Comparison of ENCODE assay signal across 9 mouse cellular contexts in genomic region chr12:11150192-11150935, GRCm38 (mm10). TPM values are rescaled to one million over a fixed set of nuclear protein-coding genes. Genes with fewer than 3 reads are reported as not detected.
DNase-seq lines count a peak whose midpoint lies in the region; ATAC-seq and TF ChIP-seq lines count a peak whose summit lies in the region.
"Had no signal": no experiment of that assay in that cellular context is flagged by ENCODE, and none has a peak within 500 bp of the region (broad histone marks: within the 10 kb centered on the region; RNA-seq: fewer than 3 reads in every experiment).

No protein-coding gene starts in this region.

- H3K27ac ChIP-seq in hindbrain, embryonic 14.5 days, result no peak overlapping the region
- H3K27ac ChIP-seq in limb, embryonic 14.5 days (replicated peaks; ENCODE audit: low read depth, low read length), result no peak overlapping the region
- H3K27ac ChIP-seq in midbrain, embryonic 16.5 days (ENCODE audit: low read length), result no peak overlapping the region

- H3K27me3 ChIP-seq in hindbrain, embryonic 14.5 days (ENCODE audit: control insufficient read depth, insufficient read depth, low read length), result peaks cover 52% of the 10 kb centered on the region
- H3K27me3 ChIP-seq in limb, embryonic 14.5 days (ENCODE audit: control insufficient read depth, insufficient read depth, low read length), result peaks cover 46% of the 10 kb centered on the region
- peaks cover 13% of the 10 kb centered on the region for H3K27me3 ChIP-seq in midbrain, embryonic 16.5 days (ENCODE audit: control insufficient read depth, insufficient read depth, low read depth, low read length)

- WGBS in hindbrain, embryonic 14.5 days, result under 1% methylated on average over 66 of the region's 66 CpGs
- WGBS in limb, embryonic 14.5 days, result 2% methylated on average over 38 of the region's 66 CpGs
- under 1% methylated on average over 55 of the region's 66 CpGs for WGBS in midbrain, embryonic 16.5 days

- peak; percentile 4 to 5 for DNase-seq in cerebellum, postnatal 36 days
- no peak for DNase-seq in cerebellum, adult 9-11 months
- peak; percentile 8 for DNase-seq in brain, adult 2 months (ENCODE audit: low read depth, low spot score)
- peak; percentile 10 for DNase-seq in gastrocnemius, adult 18-20 months (ENCODE audit: low spot score)
- peak; percentile 29 for DNase-seq in hindbrain, embryonic 14.5 days (ENCODE audit: low spot score)
- peak; percentile 17 for DNase-seq in limb, embryonic 14.5 days (ENCODE audit: low spot score)
- peak; percentile 48 for DNase-seq in yolk sac, embryonic 10.5 days (ENCODE audit: low spot score)

- peak overlapping the region; percentile 98 for H3K4me2 ChIP-seq in hindbrain, embryonic 14.5 days (replicated peaks)
- H3K4me2 ChIP-seq in limb, embryonic 14.5 days (replicated peaks; ENCODE audit: low read depth, low read length, severe bottlenecking), result peak overlapping the region; percentile 97
- peak overlapping the region; percentile 95 for H3K4me2 ChIP-seq in midbrain, embryonic 16.5 days (ENCODE audit: low read length)

- no peak for TF ChIP-seq POLR2A in limb, embryonic 14.5 days (IDR thresholded peaks at IDR 0.05; ENCODE audit: borderline replicate concordance, extremely low read depth, insufficient read depth, insufficient read length)

- H3K9ac ChIP-seq in hindbrain, embryonic 14.5 days, result peak overlapping the region; percentile 55
- peak overlapping the region; percentile 48 for H3K9ac ChIP-seq in limb, embryonic 14.5 days (ENCODE audit: low read depth, low read length, severe bottlenecking)
- H3K9ac ChIP-seq in midbrain, embryonic 16.5 days (ENCODE audit: low read depth, low read length), result peak overlapping the region; percentile 66

- H3K9me3 ChIP-seq in hindbrain, embryonic 14.5 days (ENCODE audit: control insufficient read depth, low read length), result no peaks in the 10 kb centered on the region
- no peaks in the 10 kb centered on the region for H3K9me3 ChIP-seq in limb, embryonic 14.5 days (ENCODE audit: control insufficient read depth, low read length)
- H3K9me3 ChIP-seq in midbrain, embryonic 16.5 days (replicated peaks; ENCODE audit: control insufficient read depth, low read length, poor library complexity, severe bottlenecking), result no peaks in the 10 kb centered on the region

- H3K4me3 ChIP-seq in hindbrain, embryonic 14.5 days (replicated peaks; ENCODE audit: low read length), result peak overlapping the region; percentile 53
- H3K4me3 ChIP-seq in limb, embryonic 14.5 days (replicated peaks; ENCODE audit: low read length), result peak overlapping the region; percentile 58
- peak overlapping the region; percentile 57 for H3K4me3 ChIP-seq in midbrain, embryonic 16.5 days (ENCODE audit: low read depth, low read length)

- ATAC-seq in hindbrain, embryonic 14.5 days (ENCODE audit: low FRiP score), result peak; percentile 70
- ATAC-seq in limb, embryonic 14.5 days (ENCODE audit: low FRiP score, low read depth), result peak; percentile 57
- ATAC-seq in midbrain, embryonic 16.5 days, result peak; percentile 79

- H3K36me3 ChIP-seq in hindbrain, embryonic 14.5 days (replicated peaks; ENCODE audit: control insufficient read depth, insufficient read depth), result no peaks in the 10 kb centered on the region
- no peaks in the 10 kb centered on the region for H3K36me3 ChIP-seq in limb, embryonic 14.5 days (ENCODE audit: control insufficient read depth, insufficient read depth, low read length)
- H3K36me3 ChIP-seq in midbrain, embryonic 16.5 days (ENCODE audit: control insufficient read depth, insufficient read depth, low read length), result no peaks in the 10 kb centered on the region

- peaks cover 3% of the 10 kb centered on the region; the same call in 1 of the 2 replicates for H3K4me1 ChIP-seq in hindbrain, embryonic 14.5 days (replicated peaks; ENCODE audit: control insufficient read depth, insufficient read depth, low read length)
- 0 out of 2 replicates have a peak, but pooled peaks cover 8% of the 10 kb centered on the region for H3K4me1 ChIP-seq in limb, embryonic 14.5 days (ENCODE audit: control insufficient read depth, insufficient read depth, low read length)
- H3K4me1 ChIP-seq in midbrain, embryonic 16.5 days (ENCODE audit: control insufficient read depth, insufficient read depth, low read length), result peaks cover 11% of the 10 kb centered on the region

RNA-seq across cellular contexts. Expression of gene Kcns3, which starts 0.5 kb away (rescaled TPM):
- total RNA-seq in gastrocnemius, adult 18-20 months (2021), result under 1 TPM; 0.53 to 0.93 TPM
- polyA plus RNA-seq in hindbrain, embryonic 14.5 days (2014; fragmentation: Nextera tagmentation; extraction: Ambion mirVana), result 1.2 and 1.3 TPM in 2 replicates
- 2.4 and 2.6 TPM in 2 replicates for polyA plus RNA-seq in limb, embryonic 14.5 days (2012; rRNA removed)
- polyA plus RNA-seq in limb, embryonic 14.5 days (2014; fragmentation: Nextera tagmentation; extraction: Ambion mirVana), result 3.1 and 3.6 TPM in 2 replicates
- 0.26 and 0.33 TPM in 2 replicates for polyA plus RNA-seq in midbrain, embryonic 16.5 days (2015; fragmentation: Nextera tagmentation; extraction: Ambion mirVana)

RNA-seq across cellular contexts. Expression of gene Msgn1, which starts 58.4 kb away (rescaled TPM):
- not detected for total RNA-seq in gastrocnemius, adult 18-20 months (2021)
- not detected in 2 replicates for polyA plus RNA-seq in hindbrain, embryonic 14.5 days (2014; fragmentation: Nextera tagmentation; extraction: Ambion mirVana)
- 0.15 TPM in 1 of 2 replicates, not detected in the other for polyA plus RNA-seq in limb, embryonic 14.5 days (2012; rRNA removed)
- not detected in 2 replicates for polyA plus RNA-seq in limb, embryonic 14.5 days (2014; fragmentation: Nextera tagmentation; extraction: Ambion mirVana)
- polyA plus RNA-seq in midbrain, embryonic 16.5 days (2015; fragmentation: Nextera tagmentation; extraction: Ambion mirVana), result not detected in 2 replicates
- total RNA-seq: heart, postnatal 10 days had no signal
